Mouse (Mus musculus) small intestine, adult 2 months (tissue): ENCODE data around the gene Naaa. TPM values are rescaled to one million over a fixed set of nuclear protein-coding genes. Genes with fewer than 3 reads are reported as not detected.

Source experiments
- H3K27ac ChIP-seq: fragments of 200-500 bp; 2 replicates; pipeline ENCODE4 v1.5.1; 2012; ENCODE audit warnings: low read depth, low read length, control low read depth, inconsistent platforms; ENCODE audit not compliant: insufficient read depth
- H3K27me3 ChIP-seq: fragments of 200-500 bp; 2 replicates; pipeline ENCODE4 v1.6.1; 2012; ENCODE audit warnings: mild to moderate bottlenecking, moderate library complexity, low read length, inconsistent platforms; ENCODE audit not compliant: control insufficient read depth, insufficient read depth
- H3K36me3 ChIP-seq: fragments of 200-500 bp; 2 replicates; pipeline ENCODE4 v1.6.1; 2012; ENCODE audit warnings: mild to moderate bottlenecking, low read length, control low read depth, inconsistent platforms; ENCODE audit not compliant: control insufficient read depth, insufficient read depth
- H3K4me1 ChIP-seq: fragments of 200-500 bp; 2 replicates; pipeline ENCODE4 v1.6.1; 2012; ENCODE audit warnings: low read length, inconsistent platforms, mixed read lengths; ENCODE audit not compliant: control insufficient read depth, insufficient read depth, insufficient read length
- H3K4me3 ChIP-seq: fragments of 200-500 bp; 2 replicates; pipeline ENCODE4 v1.5.1; 2012; ENCODE audit warnings: low read depth, mild to moderate bottlenecking, control low read depth, inconsistent platforms, low read length, moderate library complexity
- CTCF ChIP-seq: fragments of 200-500 bp; IDR thresholded peaks from 2 replicates; pipeline ENCODE4 v1.5.1; 2012; ENCODE audit warnings: low read depth, mild to moderate bottlenecking, control low read depth, inconsistent platforms, low read length, moderate library complexity, mixed read lengths; ENCODE audit not compliant: insufficient replicate concordance, insufficient read length; ENCODE audit errors: extremely low read depth
- POLR2A ChIP-seq: fragments of 200-500 bp; IDR thresholded peaks from 2 replicates; pipeline ENCODE4 v1.6.1; 2012; ENCODE audit warnings: low read depth, mild to moderate bottlenecking, control low read depth, inconsistent platforms, low read length, moderate library complexity
- WGBS: fragments of 180-500 bp; shearing (Covaris S2); methylation state at CpG from one replicate; pipeline ENCODE4 v1.1.7; 2018; 5-methylcytosine and 5-hydroxymethylcytosine counted together
- polyA plus RNA-seq: library from polyadenylated mRNA; depleted of rRNA; stranded (reverse); fragments of >200 nt; gene quantifications from 2 replicates; pipeline ENCODE4 v1.2.3, GENCODE M21; 2012

Naaa gene
- polyA plus RNA-seq, 1 experiment: 59.9 TPM

- Histone ChIP-seq H3K27me3 (no peaks in the 10 kb centered on the region), H3K4me3 (no peak overlapping the region), H3K36me3 (peaks cover 27% of the 10 kb centered on the region), H3K4me1 (peaks cover 31% of the 10 kb centered on the region; the same call in 1 of the 2 replicates), H3K27ac (peak overlapping the region; percentile 55)
- no peak for TF ChIP-seq POLR2A
- no peak for TF ChIP-seq CTCF
- 66% methylated on average over 2 of the region's 2 CpGs for WGBS
Observed at GRCm38 (mm10) chr5:92294525-92294924, 16.6 kb upstream of the Naaa start.

DNA sequence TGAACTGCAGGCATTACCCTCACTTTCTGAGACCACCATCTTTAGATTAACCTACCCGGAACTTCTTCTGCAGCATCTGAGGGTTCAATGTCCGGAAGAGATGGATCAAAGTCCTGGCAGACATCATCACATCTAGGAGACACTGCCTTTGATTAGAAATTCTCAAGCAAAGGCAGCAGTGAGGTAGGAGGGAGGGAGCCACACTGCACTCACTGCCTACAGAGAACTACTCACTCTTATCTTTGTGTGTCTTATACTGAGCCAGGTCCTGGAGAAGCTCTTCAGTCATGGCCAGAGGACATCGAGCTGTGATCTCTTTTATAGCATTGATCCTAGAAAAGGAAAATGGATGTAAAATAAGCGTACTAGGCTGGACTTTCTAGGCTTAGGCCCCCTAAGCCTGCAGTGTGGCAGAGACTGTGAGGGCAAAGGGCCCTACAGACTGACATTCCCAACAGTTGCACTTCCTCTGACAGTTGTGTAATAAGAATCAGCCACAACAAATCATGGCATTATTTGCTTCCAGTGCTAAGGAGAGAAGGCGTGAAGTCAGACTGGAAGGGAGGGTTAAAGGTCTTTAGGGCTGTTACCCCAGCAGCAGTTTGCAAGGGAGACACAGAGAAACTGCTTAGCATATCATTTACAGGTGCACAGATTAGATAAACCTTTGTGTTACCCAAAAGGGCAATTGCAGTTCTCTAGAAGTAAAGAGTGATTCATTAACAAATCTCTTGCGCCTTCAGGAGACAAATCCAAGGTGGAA, 13.9 kb upstream of the Naaa start:
- H3K4me3 ChIP-seq: peak overlapping the region; percentile 1; the same call in 1 of the 2 replicates
- WGBS: 33% methylated on average over 6 of the region's 6 CpGs
- peak overlapping the region; percentile 98 for H3K27ac ChIP-seq
- TF ChIP-seq POLR2A (no peak), CTCF (no peak)
- peaks cover 37% of the 10 kb centered on the region for H3K36me3 ChIP-seq
- H3K4me1 ChIP-seq: peaks cover 31% of the 10 kb centered on the region; the same call in 1 of the 2 replicates
- no peaks in the 10 kb centered on the region for H3K27me3 ChIP-seq

GRCm38 (mm10) chr5:92287840-92288239, 9.9 kb upstream of the Naaa start:
- H3K27me3 ChIP-seq: no peaks in the 10 kb centered on the region
- H3K27ac ChIP-seq: no peak overlapping the region
- TF ChIP-seq POLR2A (no peak), CTCF (no peak)
- peaks cover 18% of the 10 kb centered on the region; the same call in 1 of the 2 replicates for H3K4me1 ChIP-seq
- peaks cover 34% of the 10 kb centered on the region for H3K36me3 ChIP-seq
- H3K4me3 ChIP-seq: no peak overlapping the region
- 76% methylated on average over 6 of the region's 6 CpGs for WGBS

GRCm38 (mm10) chr5:92283107-92283506, 5.1 kb upstream of the Naaa start:
- peak overlapping the region; percentile 98 for H3K27ac ChIP-seq
- no peaks in the 10 kb centered on the region for H3K27me3 ChIP-seq
- H3K4me1 ChIP-seq: peaks cover 24% of the 10 kb centered on the region; the same call in 1 of the 2 replicates
- TF ChIP-seq POLR2A: no peak
- no peak for TF ChIP-seq CTCF
- peak overlapping the region; percentile 28; the same call in 1 of the 2 replicates for H3K4me3 ChIP-seq
- WGBS: 14% methylated on average over 3 of the region's 3 CpGs
- H3K36me3 ChIP-seq: peaks cover 17% of the 10 kb centered on the region

- peaks cover 11% of the 10 kb centered on the region for H3K36me3 ChIP-seq
- no peaks in the 10 kb centered on the region for H3K27me3 ChIP-seq
- peak overlapping the region; percentile 98 for H3K27ac ChIP-seq
- no peak overlapping the region for H3K4me3 ChIP-seq
- no peak for TF ChIP-seq CTCF
- TF ChIP-seq POLR2A: no peak
- WGBS: 37% methylated on average over 4 of the region's 4 CpGs
- H3K4me1 ChIP-seq: peaks cover 24% of the 10 kb centered on the region; the same call in 1 of the 2 replicates
Observed at GRCm38 (mm10) chr5:92282571-92282970, 4.6 kb upstream of the Naaa start.

DNA sequence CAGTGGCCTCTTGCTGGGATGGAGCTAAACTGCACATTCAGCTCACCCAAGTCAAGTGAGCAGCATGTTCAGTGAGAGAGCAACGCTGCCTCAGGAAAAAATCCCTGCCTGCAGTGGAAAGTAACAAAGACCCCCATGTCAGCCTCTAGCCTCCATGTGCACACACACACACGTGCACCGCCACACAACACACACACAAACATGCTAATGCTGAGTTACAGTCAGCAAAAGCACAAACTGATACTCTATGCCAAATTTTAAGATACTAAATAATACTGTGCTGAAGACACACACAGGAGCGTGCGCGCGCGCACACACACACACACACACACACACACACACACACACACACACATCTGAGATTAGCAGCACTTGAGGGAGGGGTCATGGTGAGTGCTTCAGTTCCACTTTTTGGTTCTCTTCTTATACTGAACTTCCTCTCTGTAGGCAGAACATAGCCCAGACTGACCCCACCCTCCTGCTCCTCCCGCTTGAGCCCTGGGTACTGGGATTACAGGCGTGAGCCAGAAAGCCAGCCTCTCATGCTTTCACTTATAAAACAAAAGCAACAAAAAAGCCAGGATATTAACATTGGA, 1.1 kb upstream of the Naaa start:
- H3K27me3 ChIP-seq: no peaks in the 10 kb centered on the region
- H3K4me1 ChIP-seq: peaks cover 24% of the 10 kb centered on the region
- 74% methylated on average over 10 of the region's 10 CpGs for WGBS
- H3K36me3 ChIP-seq: peaks cover 1% of the 10 kb centered on the region; the same call in 1 of the 2 replicates
- no peak for TF ChIP-seq POLR2A
- no peak for TF ChIP-seq CTCF
- H3K27ac ChIP-seq: peak overlapping the region; percentile 36
- H3K4me3 ChIP-seq: no peak overlapping the region

GRCm38 (mm10) chr5:92270496-92270895, 7.5 kb downstream of the Naaa start:
- no peak overlapping the region for H3K27ac ChIP-seq
- H3K4me3 ChIP-seq: no peak overlapping the region
- WGBS: 91% methylated on average over 7 of the region's 7 CpGs
- H3K4me1 ChIP-seq: no peaks in the 10 kb centered on the region
- TF ChIP-seq CTCF (no peak), POLR2A (no peak)
- no peaks in the 10 kb centered on the region for H3K27me3 ChIP-seq
- peaks cover 40% of the 10 kb centered on the region for H3K36me3 ChIP-seq
